Mouse (Mus musculus) heart, postnatal 0 days (tissue): ENCODE measurements at regions not wholly inside any gene's neighbourhood (a gene's known extent, or its start where the extent isn't known, plus 50 kb on each side); places are given as distances from the start of the nearest gene placed in this dataset.

ENCODE experiments used
- ATAC-seq: fragments of 200-750 bp; cut with Nextera tagmentation; 2 replicates; pipeline ENCODE4 v1.8.0; 2017; ENCODE audit warnings: low read depth, moderate number of reproducible peaks, moderate library complexity; ENCODE audit not compliant: insufficient read depth
- DNase-seq: peaks from one replicate; pipeline ENCODE4 v3.0.0-alpha.2; 2016; ENCODE audit warnings: low spot score
- H3K27ac ChIP-seq: fragments of 300-500 bp; sonication (generic); 2 replicates; pipeline ENCODE4 v1.5.1; 2014; ENCODE audit warnings: low read depth, mild to moderate bottlenecking
- H3K27me3 ChIP-seq: fragments of 300-500 bp; sonication (generic); 2 replicates; pipeline ENCODE4 v1.6.1; 2014; ENCODE audit warnings: low read length, mixed read lengths; ENCODE audit not compliant: control insufficient read depth, insufficient read depth
- H3K36me3 ChIP-seq: fragments of 300-500 bp; sonication (generic); replicated peaks from 2 replicates; pipeline ENCODE4 v1.6.1; 2014; ENCODE audit warnings: low read length, mixed read lengths; ENCODE audit not compliant: control insufficient read depth, insufficient read depth
- H3K4me1 ChIP-seq: fragments of 300-500 bp; sonication (generic); 2 replicates; pipeline ENCODE4 v1.6.1; 2014; ENCODE audit warnings: antibody characterized with exemption; ENCODE audit not compliant: control insufficient read depth, insufficient read depth
- H3K4me2 ChIP-seq: fragments of 300-500 bp; sonication (generic); 2 replicates; pipeline ENCODE4 v1.6.1; 2014; ENCODE audit warnings: low read depth, mild to moderate bottlenecking, low read length, moderate library complexity
- H3K4me3 ChIP-seq: fragments of 300-500 bp; sonication (generic); 2 replicates; pipeline ENCODE4 v1.5.1; 2014; ENCODE audit warnings: low read depth, low read length
- H3K9ac ChIP-seq: fragments of 300-500 bp; sonication (generic); replicated peaks from 2 replicates; pipeline ENCODE4 v1.6.1; 2014; ENCODE audit warnings: low read depth, low read length, mixed read lengths
- H3K9me3 ChIP-seq: fragments of 300-500 bp; sonication (generic); replicated peaks from 2 replicates; pipeline ENCODE4 v1.6.1; 2016; ENCODE audit warnings: low read length; ENCODE audit not compliant: control insufficient read depth
- CTCF ChIP-seq: IDR thresholded peaks from 2 replicates; pipeline ENCODE4 v1.5.1; 2016; ENCODE audit warnings: antibody characterized with exemption, control low read depth, low read depth
- EP300 ChIP-seq: IDR thresholded peaks from 2 replicates; pipeline ENCODE4 v1.6.1; 2016; ENCODE audit warnings: antibody characterized with exemption, low read depth
- WGBS: fragments of 180-500 bp; shearing (Covaris S2); extraction: QIAGEN DNeasy Blood & Tissue Kit; methylation state at CpG from one replicate; pipeline ENCODE4 v1.1.7; 2014; 5-methylcytosine and 5-hydroxymethylcytosine counted together

DNA sequence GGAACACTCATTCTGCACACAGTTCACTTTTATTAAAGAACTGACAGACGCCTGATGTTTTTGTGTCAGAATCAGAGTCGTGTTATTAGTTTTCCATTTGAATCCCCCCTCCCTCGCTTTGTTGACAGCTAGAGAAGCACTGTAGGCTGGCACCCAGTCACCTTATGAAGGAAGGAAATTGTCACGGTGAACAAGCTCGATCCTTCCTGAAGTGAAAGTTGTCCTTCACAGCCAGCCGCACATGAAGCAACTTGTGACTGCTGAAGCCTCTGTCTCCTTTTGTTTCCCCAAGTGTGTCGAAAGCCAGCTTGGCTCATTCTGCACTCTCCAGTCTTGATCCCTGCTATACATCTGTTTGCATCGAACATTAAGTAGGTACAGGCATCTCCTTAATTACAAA, 364.6 kb upstream of the Ubash3b start:
- no peak overlapping the region for H3K4me3 ChIP-seq
- TF ChIP-seq CTCF: no peak
- no peak for TF ChIP-seq EP300
- no peak for ATAC-seq
- peaks cover 6% of the 10 kb centered on the region; the same call in 1 of the 2 replicates for H3K4me1 ChIP-seq
- H3K9me3 ChIP-seq: no peaks in the 10 kb centered on the region
- H3K4me2 ChIP-seq: peak overlapping the region; percentile 1; the same call in 1 of the 2 replicates
- H3K27ac ChIP-seq: peak overlapping the region; percentile 26; the same call in 1 of the 2 replicates
- H3K36me3 ChIP-seq: no peaks in the 10 kb centered on the region
- no peak overlapping the region for H3K9ac ChIP-seq
- WGBS: 48% methylated on average over 8 of the region's 8 CpGs
- no peaks in the 10 kb centered on the region for H3K27me3 ChIP-seq
- DNase-seq: no peak

GRCm38 (mm10) chr9:41525534-41525933, 364.0 kb upstream of the Ubash3b start:
- DNase-seq (no peak), ATAC-seq (no peak)
- WGBS: 47% methylated on average over 1 of the region's 1 CpGs
- no peaks in the 10 kb centered on the region for H3K27me3 ChIP-seq
- H3K36me3 ChIP-seq: no peaks in the 10 kb centered on the region
- H3K4me3 ChIP-seq: no peak overlapping the region
- peaks cover 10% of the 10 kb centered on the region; the same call in 1 of the 2 replicates for H3K4me1 ChIP-seq
- no peak overlapping the region for H3K4me2 ChIP-seq
- H3K27ac ChIP-seq: 0 out of 2 replicates have a peak overlapping the region, but pooled peaks have one; percentile 26
- H3K9ac ChIP-seq: no peak overlapping the region
- H3K9me3 ChIP-seq: no peaks in the 10 kb centered on the region
- TF ChIP-seq EP300 (no peak), CTCF (no peak)

GRCm38 (mm10) chr9:41524591-41524990, 363.1 kb upstream of the Ubash3b start:
- Histone ChIP-seq H3K4me3 (no peak overlapping the region), H3K9me3 (no peaks in the 10 kb centered on the region), H3K27me3 (no peaks in the 10 kb centered on the region), H3K4me1 (peaks cover 12% of the 10 kb centered on the region; the same call in 1 of the 2 replicates), H3K4me2 (no peak overlapping the region), H3K9ac (no peak overlapping the region), H3K27ac (no peak overlapping the region), H3K36me3 (no peaks in the 10 kb centered on the region)
- ATAC-seq (no peak), DNase-seq (no peak)
- TF ChIP-seq EP300 (no peak), CTCF (no peak)
- 56% methylated on average over 7 of the region's 7 CpGs for WGBS

- DNase-seq (no peak), ATAC-seq (no peak)
- WGBS: 89% methylated on average over 2 of the region's 2 CpGs
Measured at GRCm38 (mm10) chr9:41523969-41524368, 362.5 kb upstream of the Ubash3b start.

DNA sequence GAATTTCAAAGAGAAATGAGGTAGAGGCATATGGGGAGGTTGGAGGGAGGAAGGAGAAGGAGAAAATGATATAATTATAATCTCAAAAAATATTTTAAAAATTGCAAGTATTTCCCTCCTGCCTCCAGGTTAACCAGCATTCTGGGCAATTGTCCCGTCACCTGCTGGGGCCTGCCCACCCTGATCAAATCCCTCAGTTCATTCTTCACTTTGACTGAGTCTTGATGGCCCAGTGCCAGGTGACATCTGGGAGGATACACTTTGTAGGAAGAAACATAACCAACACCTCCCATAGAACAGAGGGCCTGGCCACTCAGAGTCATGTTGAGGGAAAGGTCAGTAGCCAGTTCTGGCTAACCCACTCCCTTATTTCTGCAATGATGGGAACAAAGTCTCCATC, 360.8 kb upstream of the Ubash3b start:
- H3K4me3 ChIP-seq: no peak overlapping the region
- no peaks in the 10 kb centered on the region for H3K9me3 ChIP-seq
- 86% methylated on average over 1 of the region's 1 CpGs for WGBS
- no peaks in the 10 kb centered on the region for H3K36me3 ChIP-seq
- no peak overlapping the region for H3K4me2 ChIP-seq
- no peaks in the 10 kb centered on the region for H3K27me3 ChIP-seq
- H3K4me1 ChIP-seq: peaks cover 12% of the 10 kb centered on the region; the same call in 1 of the 2 replicates
- DNase-seq: no peak
- H3K27ac ChIP-seq: no peak overlapping the region
- no peak overlapping the region for H3K9ac ChIP-seq
- TF ChIP-seq EP300 (no peak), CTCF (no peak)
- ATAC-seq: no peak

More at GRCm38 (mm10) chr9:41523969-41524368, 362.5 kb upstream of the Ubash3b start:
- no peaks in the 10 kb centered on the region for H3K36me3 ChIP-seq
- no peaks in the 10 kb centered on the region for H3K9me3 ChIP-seq
- H3K27me3 ChIP-seq: no peaks in the 10 kb centered on the region
- no peak overlapping the region for H3K4me2 ChIP-seq
- H3K4me1 ChIP-seq: peaks cover 12% of the 10 kb centered on the region; the same call in 1 of the 2 replicates
- H3K27ac ChIP-seq: no peak overlapping the region
- no peak for TF ChIP-seq EP300
- no peak for TF ChIP-seq CTCF
- H3K4me3 ChIP-seq: no peak overlapping the region
- no peak overlapping the region for H3K9ac ChIP-seq

- no peaks in the 10 kb centered on the region for H3K36me3 ChIP-seq
- TF ChIP-seq EP300 (no peak), CTCF (no peak)
Measured at GRCm38 (mm10) chr9:41517787-41518186, 356.3 kb upstream of the Ubash3b start.

More at GRCm38 (mm10) chr9:41517787-41518186, 356.3 kb upstream of the Ubash3b start:
- H3K4me3 ChIP-seq: no peak overlapping the region
- no peaks in the 10 kb centered on the region for H3K27me3 ChIP-seq
- DNase-seq (no peak), ATAC-seq (no peak)
- 0 out of 2 replicates have a peak, but pooled peaks cover 9% of the 10 kb centered on the region for H3K4me1 ChIP-seq
- no peak overlapping the region for H3K9ac ChIP-seq
- 85% methylated on average over 2 of the region's 2 CpGs for WGBS
- H3K4me2 ChIP-seq: no peak overlapping the region
- no peak overlapping the region for H3K27ac ChIP-seq
- H3K9me3 ChIP-seq: no peaks in the 10 kb centered on the region
